Mouse (Mus musculus): ENCODE data around the gene Cmpk2.

DNA sequence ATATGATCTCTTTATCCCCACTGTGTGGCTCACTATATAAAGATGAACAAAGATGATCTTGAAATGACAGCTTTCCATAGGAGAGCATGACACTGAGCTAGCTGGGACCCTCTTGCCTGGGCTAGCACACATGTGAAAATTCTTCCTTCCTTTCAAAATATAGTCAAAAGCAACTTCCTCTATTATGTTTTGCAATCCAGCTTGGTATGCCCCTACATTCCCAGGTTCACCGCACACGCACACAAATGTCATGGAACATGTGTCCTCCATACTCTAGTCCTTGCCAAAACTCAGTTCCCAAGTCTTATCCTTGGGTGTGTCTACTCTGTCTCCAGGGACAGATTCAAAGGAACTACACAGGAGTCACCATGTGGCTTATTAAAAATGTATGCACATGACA is 19.5 kb upstream of the Cmpk2 start:
- no peak for TF ChIP-seq POLR2A (IDR thresholded peaks at IDR 0.05; ENCODE audit: extremely low read depth, insufficient read depth, low read length)
- TF ChIP-seq CTCF (IDR thresholded peaks at IDR 0.05; ENCODE audit: extremely low read depth, insufficient read depth, low read length) = no peak
